Mouse (Mus musculus): ENCODE results near the gene Tnfrsf4. TPM values are rescaled to one million over a fixed set of nuclear protein-coding genes. Genes with fewer than 3 reads are reported as not detected.

Gene Tnfrsf4
- polyA plus RNA-seq (2015; fragmentation: Nextera tagmentation; extraction: Ambion mirVana): 0.55 and 0.86 TPM in 2 replicates

- 82% methylated on average over 8 of the region's 8 CpGs for WGBS
- H3K4me3 ChIP-seq (ENCODE audit: low read length): no peak within 1 kb of the TSS
- H3K27me3 ChIP-seq (replicated peaks; ENCODE audit: control insufficient read depth, insufficient read depth, low read length): no peaks in the 10 kb centered on the region
- no peak; the same call in 1 of the 2 replicates for ATAC-seq
- peaks cover 20% of the 10 kb centered on the region for H3K36me3 ChIP-seq (ENCODE audit: control insufficient read depth, insufficient read depth, low read length)
- no peak within 1 kb of the TSS for H3K9ac ChIP-seq (ENCODE audit: low read depth, low read length)
- H3K27ac ChIP-seq (ENCODE audit: low read length): no peak within 1 kb of the TSS
- H3K4me2 ChIP-seq (ENCODE audit: low read depth, low read length): no peak within 1 kb of the TSS
- H3K9me3 ChIP-seq (ENCODE audit: control insufficient read depth, low read length): no peaks in the 10 kb centered on the region
- H3K4me1 ChIP-seq (ENCODE audit: control insufficient read depth, insufficient read depth, low read length): no peaks in the 10 kb centered on the region
Observed at GRCm38 (mm10) chr4:156013637-156014036, at the start of gene Tnfrsf4. Gene Tnfrsf4 (plus strand): TSS chr4:156013843.

GRCm38 (mm10) chr4:155964396-155964795, 49.2 kb upstream of the Tnfrsf4 start:
- 92% methylated on average over 11 of the region's 11 CpGs for WGBS
- Histone ChIP-seq H3K4me1 (ENCODE audit: control insufficient read depth, insufficient read depth, low read length) (peaks cover 19% of the 10 kb centered on the region), H3K9me3 (ENCODE audit: control insufficient read depth, low read length) (no peaks in the 10 kb centered on the region), H3K36me3 (ENCODE audit: control insufficient read depth, insufficient read depth, low read length) (peaks cover 5% of the 10 kb centered on the region; the same call in 1 of the 2 replicates), H3K27ac (ENCODE audit: low read length) (no peak overlapping the region), H3K9ac (ENCODE audit: low read depth, low read length) (no peak overlapping the region), H3K4me3 (ENCODE audit: low read length) (no peak overlapping the region), H3K27me3 (replicated peaks; ENCODE audit: control insufficient read depth, insufficient read depth, low read length) (no peaks in the 10 kb centered on the region), H3K4me2 (ENCODE audit: low read depth, low read length) (no peak overlapping the region)
- ATAC-seq: no peak

GRCm38 (mm10) chr4:155969043-155969653, 44.5 kb upstream of the Tnfrsf4 start:
- Histone ChIP-seq H3K9ac (ENCODE audit: low read depth, low read length) (no peak overlapping the region), H3K27me3 (replicated peaks; ENCODE audit: control insufficient read depth, insufficient read depth, low read length) (no peaks in the 10 kb centered on the region), H3K27ac (ENCODE audit: low read length) (no peak overlapping the region), H3K9me3 (ENCODE audit: control insufficient read depth, low read length) (no peaks in the 10 kb centered on the region), H3K4me1 (ENCODE audit: control insufficient read depth, insufficient read depth, low read length) (peaks cover 8% of the 10 kb centered on the region; the same call in 1 of the 2 replicates), H3K4me2 (ENCODE audit: low read depth, low read length) (no peak overlapping the region), H3K36me3 (ENCODE audit: control insufficient read depth, insufficient read depth, low read length) (peaks cover 5% of the 10 kb centered on the region; the same call in 1 of the 2 replicates), H3K4me3 (ENCODE audit: low read length) (no peak overlapping the region)
- 63% methylated on average over 13 of the region's 13 CpGs for WGBS
- peak; percentile 82 for ATAC-seq

DNA sequence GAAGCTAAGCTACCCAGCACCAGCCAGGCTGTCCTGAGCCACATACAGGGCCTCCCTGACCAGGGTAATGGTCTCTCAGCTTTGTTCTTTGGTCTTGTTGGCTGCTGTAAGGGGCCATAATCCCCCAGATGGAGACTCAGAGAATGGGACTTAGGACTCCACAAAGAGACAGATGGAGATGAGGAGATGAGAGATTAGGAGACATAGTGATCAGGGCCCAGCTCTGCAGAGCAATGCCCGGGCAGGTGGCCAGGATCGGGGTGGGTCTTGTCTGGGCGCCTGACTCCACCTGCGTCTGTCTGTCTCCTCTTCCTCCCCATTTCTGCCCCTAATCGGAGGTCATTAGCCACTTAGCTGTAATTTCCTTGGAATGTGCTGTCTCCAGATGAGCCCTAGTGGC, 43.4 kb upstream of the Tnfrsf4 start:
- Histone ChIP-seq H3K27me3 (replicated peaks; ENCODE audit: control insufficient read depth, insufficient read depth, low read length) (no peaks in the 10 kb centered on the region), H3K27ac (ENCODE audit: low read length) (no peak overlapping the region), H3K36me3 (ENCODE audit: control insufficient read depth, insufficient read depth, low read length) (peaks cover 2% of the 10 kb centered on the region; the same call in 1 of the 2 replicates), H3K4me2 (ENCODE audit: low read depth, low read length) (no peak overlapping the region), H3K9ac (ENCODE audit: low read depth, low read length) (no peak overlapping the region), H3K4me1 (ENCODE audit: control insufficient read depth, insufficient read depth, low read length) (peaks cover 8% of the 10 kb centered on the region; the same call in 1 of the 2 replicates), H3K4me3 (ENCODE audit: low read length) (no peak overlapping the region), H3K9me3 (ENCODE audit: control insufficient read depth, low read length) (no peaks in the 10 kb centered on the region)
- WGBS: 70% methylated on average over 5 of the region's 5 CpGs
- ATAC-seq: peak; percentile 11; the same call in 1 of the 2 replicates

- Histone ChIP-seq H3K36me3 (ENCODE audit: control insufficient read depth, insufficient read depth, low read length) (no peaks in the 10 kb centered on the region), H3K9ac (ENCODE audit: low read depth, low read length) (no peak overlapping the region), H3K4me2 (ENCODE audit: low read depth, low read length) (no peak overlapping the region), H3K9me3 (ENCODE audit: control insufficient read depth, low read length) (no peaks in the 10 kb centered on the region), H3K4me1 (ENCODE audit: control insufficient read depth, insufficient read depth, low read length) (peaks cover 8% of the 10 kb centered on the region; the same call in 1 of the 2 replicates), H3K27ac (ENCODE audit: low read length) (no peak overlapping the region), H3K4me3 (ENCODE audit: low read length) (no peak overlapping the region), H3K27me3 (replicated peaks; ENCODE audit: control insufficient read depth, insufficient read depth, low read length) (no peaks in the 10 kb centered on the region)
- 77% methylated on average over 6 of the region's 6 CpGs for WGBS
- ATAC-seq: no peak
Observed at GRCm38 (mm10) chr4:155972651-155973050, 41.0 kb upstream of the Tnfrsf4 start.

- no peaks in the 10 kb centered on the region for H3K27me3 ChIP-seq (replicated peaks; ENCODE audit: control insufficient read depth, insufficient read depth, low read length)
- H3K36me3 ChIP-seq (ENCODE audit: control insufficient read depth, insufficient read depth, low read length): no peaks in the 10 kb centered on the region
- H3K4me3 ChIP-seq (ENCODE audit: low read length): no peak overlapping the region
- no peak overlapping the region for H3K27ac ChIP-seq (ENCODE audit: low read length)
- H3K9ac ChIP-seq (ENCODE audit: low read depth, low read length): no peak overlapping the region
- no peaks in the 10 kb centered on the region for H3K9me3 ChIP-seq (ENCODE audit: control insufficient read depth, low read length)
- 76% methylated on average over 2 of the region's 2 CpGs for WGBS
- peaks cover 8% of the 10 kb centered on the region; the same call in 1 of the 2 replicates for H3K4me1 ChIP-seq (ENCODE audit: control insufficient read depth, insufficient read depth, low read length)
- no peak for ATAC-seq
- H3K4me2 ChIP-seq (ENCODE audit: low read depth, low read length): no peak overlapping the region
Observed at GRCm38 (mm10) chr4:155973239-155973638, 40.4 kb upstream of the Tnfrsf4 start.

- no peak overlapping the region for H3K4me3 ChIP-seq (ENCODE audit: low read length)
- peaks cover 4% of the 10 kb centered on the region; the same call in 1 of the 2 replicates for H3K9me3 ChIP-seq (ENCODE audit: control insufficient read depth, low read length)
- no peak overlapping the region for H3K9ac ChIP-seq (ENCODE audit: low read depth, low read length)
- no peak overlapping the region for H3K27ac ChIP-seq (ENCODE audit: low read length)
- no peak for ATAC-seq
- H3K36me3 ChIP-seq (ENCODE audit: control insufficient read depth, insufficient read depth, low read length): no peaks in the 10 kb centered on the region
- no peaks in the 10 kb centered on the region for H3K4me1 ChIP-seq (ENCODE audit: control insufficient read depth, insufficient read depth, low read length)
- WGBS: 78% methylated on average over 12 of the region's 12 CpGs
- no peak overlapping the region for H3K4me2 ChIP-seq (ENCODE audit: low read depth, low read length)
- no peaks in the 10 kb centered on the region for H3K27me3 ChIP-seq (replicated peaks; ENCODE audit: control insufficient read depth, insufficient read depth, low read length)
Observed at GRCm38 (mm10) chr4:155981436-155982082, 32.1 kb upstream of the Tnfrsf4 start.

GRCm38 (mm10) chr4:155983788-155984187, 29.9 kb upstream of the Tnfrsf4 start:
- H3K9ac ChIP-seq (ENCODE audit: low read depth, low read length): no peak overlapping the region
- H3K9me3 ChIP-seq (ENCODE audit: control insufficient read depth, low read length): peaks cover 4% of the 10 kb centered on the region; the same call in 1 of the 2 replicates
- H3K27ac ChIP-seq (ENCODE audit: low read length): no peak overlapping the region
- no peak for ATAC-seq
- 14% methylated on average over 2 of the region's 2 CpGs for WGBS
- no peaks in the 10 kb centered on the region for H3K4me1 ChIP-seq (ENCODE audit: control insufficient read depth, insufficient read depth, low read length)
- H3K4me2 ChIP-seq (ENCODE audit: low read depth, low read length): no peak overlapping the region
- H3K4me3 ChIP-seq (ENCODE audit: low read length): no peak overlapping the region
- H3K27me3 ChIP-seq (replicated peaks; ENCODE audit: control insufficient read depth, insufficient read depth, low read length): no peaks in the 10 kb centered on the region
- no peaks in the 10 kb centered on the region for H3K36me3 ChIP-seq (ENCODE audit: control insufficient read depth, insufficient read depth, low read length)

DNA sequence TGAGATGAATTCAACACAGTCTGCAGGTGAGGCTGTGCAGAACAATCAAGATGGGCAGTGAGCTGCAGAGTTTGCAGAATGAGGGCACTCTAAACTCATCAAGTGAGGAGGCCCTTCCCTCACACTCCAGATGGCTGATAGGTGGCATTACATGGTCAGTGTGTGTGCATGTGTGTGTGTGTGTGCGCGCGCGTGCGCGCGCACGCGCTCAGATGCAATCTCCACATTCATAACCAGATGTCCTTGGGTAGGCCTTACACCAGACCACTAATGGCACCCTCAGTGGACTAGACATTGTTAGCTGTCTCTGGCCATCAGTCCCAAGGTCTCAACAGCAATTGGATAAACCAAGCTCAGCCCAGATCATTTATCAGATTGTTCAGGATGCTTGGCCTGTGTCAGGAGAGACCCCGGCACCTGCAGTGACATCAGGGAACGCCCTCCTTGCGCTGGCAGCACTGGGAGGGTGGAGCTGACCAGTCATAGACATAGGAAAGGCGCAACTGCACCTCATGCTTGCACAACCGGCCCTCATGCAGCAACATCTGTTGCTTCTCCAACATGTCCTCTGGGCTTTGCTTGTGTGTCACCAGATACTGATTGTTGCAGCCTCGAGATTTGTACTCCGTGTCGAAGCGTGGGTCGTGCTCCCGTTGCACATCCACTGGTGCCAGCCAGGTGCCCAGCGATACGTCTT, 22.3 kb upstream of the Tnfrsf4 start:
- no peaks in the 10 kb centered on the region for H3K27me3 ChIP-seq (replicated peaks; ENCODE audit: control insufficient read depth, insufficient read depth, low read length)
- H3K4me3 ChIP-seq (ENCODE audit: low read length): peak overlapping the region; percentile 67
- H3K4me2 ChIP-seq (ENCODE audit: low read depth, low read length): peak overlapping the region; percentile 99
- H3K36me3 ChIP-seq (ENCODE audit: control insufficient read depth, insufficient read depth, low read length): peaks cover under 1% of the 10 kb centered on the region; the same call in 1 of the 2 replicates
- 84% methylated on average over 22 of the region's 22 CpGs for WGBS
- H3K4me1 ChIP-seq (ENCODE audit: control insufficient read depth, insufficient read depth, low read length): peaks cover 16% of the 10 kb centered on the region
- no peak overlapping the region for H3K27ac ChIP-seq (ENCODE audit: low read length)
- H3K9me3 ChIP-seq (ENCODE audit: control insufficient read depth, low read length): no peaks in the 10 kb centered on the region
- no peak for ATAC-seq
- peak overlapping the region; percentile 85 for H3K9ac ChIP-seq (ENCODE audit: low read depth, low read length)
